Mouse (Mus musculus): Measurements from ENCODE around the gene 4921524J17Rik. TPM values are rescaled to one million over a fixed set of nuclear protein-coding genes. Genes with fewer than 3 reads are reported as not detected.

The 4921524J17Rik gene
- 14.8 and 15.6 TPM in 2 replicates for polyA plus RNA-seq (2015; fragmentation: Nextera tagmentation; extraction: Ambion mirVana)

DNA sequence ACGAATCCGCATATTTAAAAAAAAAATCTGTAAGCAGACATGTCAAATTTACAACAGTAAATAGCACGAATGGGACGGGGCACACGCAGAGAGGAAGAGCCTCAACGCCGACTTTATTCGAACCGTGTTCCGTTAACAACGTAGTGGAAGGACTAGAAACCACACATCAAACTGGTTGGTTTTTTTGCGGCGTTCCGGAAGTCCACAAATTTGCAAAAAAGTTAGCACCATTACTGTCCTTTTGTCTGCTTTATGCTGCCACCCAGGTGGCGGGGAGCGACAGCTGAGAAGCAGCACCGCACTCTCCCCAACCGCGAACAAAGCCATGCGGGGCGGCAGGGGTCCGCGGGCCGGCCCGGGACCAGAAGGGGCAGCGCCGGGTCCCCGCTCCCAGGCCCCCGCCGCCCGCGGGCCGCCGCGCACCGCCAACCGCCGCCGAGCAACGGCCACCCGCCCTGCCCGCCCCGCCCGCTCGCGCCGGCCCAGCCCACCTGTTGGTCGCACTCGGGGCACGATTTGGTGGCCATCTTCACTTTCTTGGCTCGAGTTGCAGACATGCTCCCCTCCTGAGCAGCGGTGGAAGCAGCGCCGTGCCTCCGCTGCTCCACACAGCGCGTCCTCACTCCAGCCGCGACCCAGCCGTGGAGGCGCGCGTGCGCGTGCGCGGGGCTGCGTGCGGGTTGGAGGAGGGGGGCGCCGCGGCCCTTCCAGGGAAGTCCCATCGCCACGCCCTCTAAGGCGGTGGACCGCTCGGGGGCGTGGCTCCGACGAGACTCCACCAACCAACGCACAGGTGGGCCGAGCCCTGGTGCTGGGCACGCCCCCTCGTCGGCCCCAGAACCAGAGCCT is at the start of gene 4921524J17Rik:
4921524J17Rik (minus strand) TSS at position 666 of the 849 bp plus-strand sequence.
- WGBS (ENCODE audit: insufficient replicate concordance) = under 1% methylated on average over 85 of the region's 85 CpGs

DNA sequence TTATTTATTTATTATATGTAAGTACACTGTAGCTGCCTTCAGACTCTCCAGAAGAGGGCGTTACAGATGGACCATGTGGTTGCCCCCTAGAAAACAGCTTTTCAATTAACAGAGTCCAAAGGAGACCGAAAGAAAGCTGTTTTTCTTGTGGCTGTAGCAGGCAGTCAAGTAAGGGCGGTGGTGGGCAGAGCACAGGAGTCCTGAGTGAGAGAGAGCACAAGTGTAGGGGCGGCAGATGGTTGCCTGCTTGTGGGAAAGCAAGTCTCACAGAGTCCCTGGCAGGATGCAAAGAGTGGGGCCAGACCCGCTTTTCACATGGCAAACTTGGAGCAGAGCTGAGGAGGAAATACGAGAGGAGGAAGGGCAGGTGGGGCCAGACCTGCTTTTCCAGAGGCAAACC is 49.8 kb upstream of the 4921524J17Rik start:
- no peak overlapping the region for H3K4me2 ChIP-seq
- no peak for ATAC-seq (ENCODE audit: insufficient read depth)
- no peaks in the 10 kb centered on the region for H3K27me3 ChIP-seq
- H3K9ac ChIP-seq = no peak overlapping the region
- 61% methylated on average over 6 of the region's 6 CpGs for WGBS (ENCODE audit: insufficient replicate concordance)
- H3K27ac ChIP-seq (replicated peaks) = no peak overlapping the region
- H3K36me3 ChIP-seq (replicated peaks) = no peaks in the 10 kb centered on the region
- H3K4me1 ChIP-seq (replicated peaks) = peaks cover 11% of the 10 kb centered on the region; the same call in 1 of the 2 replicates
- H3K4me3 ChIP-seq (replicated peaks) = no peak overlapping the region
- H3K9me3 ChIP-seq (replicated peaks) = no peaks in the 10 kb centered on the region

More for the DNA sequence above, at the start of gene 4921524J17Rik:
- peak; percentile 100 for ATAC-seq (ENCODE audit: insufficient read depth)
- H3K9me3 ChIP-seq (replicated peaks) = no peaks in the 10 kb centered on the region
- peak within 1 kb of the TSS; percentile 96 for H3K27ac ChIP-seq (replicated peaks)
- peak within 1 kb of the TSS; percentile 84 for H3K9ac ChIP-seq
- H3K4me2 ChIP-seq = peak within 1 kb of the TSS; percentile 79
- peaks cover 56% of the 10 kb centered on the region for H3K4me1 ChIP-seq (replicated peaks)
- no peaks in the 10 kb centered on the region for H3K27me3 ChIP-seq
- no peaks in the 10 kb centered on the region for H3K36me3 ChIP-seq (replicated peaks)
- peak within 1 kb of the TSS; percentile 94 for H3K4me3 ChIP-seq (replicated peaks)

GRCm38 (mm10) chr8:85481900-85482299 is 49.3 kb upstream of the 4921524J17Rik start:
- Histone ChIP-seq H3K4me3 (replicated peaks) (no peak overlapping the region), H3K27me3 (no peaks in the 10 kb centered on the region), H3K27ac (replicated peaks) (no peak overlapping the region), H3K9ac (no peak overlapping the region), H3K4me1 (replicated peaks) (peaks cover 11% of the 10 kb centered on the region; the same call in 1 of the 2 replicates), H3K9me3 (replicated peaks) (no peaks in the 10 kb centered on the region), H3K36me3 (replicated peaks) (no peaks in the 10 kb centered on the region), H3K4me2 (peak overlapping the region; percentile 33)
- ATAC-seq (ENCODE audit: insufficient read depth) = no peak
- 16% methylated on average over 10 of the region's 10 CpGs for WGBS (ENCODE audit: insufficient replicate concordance)

DNA sequence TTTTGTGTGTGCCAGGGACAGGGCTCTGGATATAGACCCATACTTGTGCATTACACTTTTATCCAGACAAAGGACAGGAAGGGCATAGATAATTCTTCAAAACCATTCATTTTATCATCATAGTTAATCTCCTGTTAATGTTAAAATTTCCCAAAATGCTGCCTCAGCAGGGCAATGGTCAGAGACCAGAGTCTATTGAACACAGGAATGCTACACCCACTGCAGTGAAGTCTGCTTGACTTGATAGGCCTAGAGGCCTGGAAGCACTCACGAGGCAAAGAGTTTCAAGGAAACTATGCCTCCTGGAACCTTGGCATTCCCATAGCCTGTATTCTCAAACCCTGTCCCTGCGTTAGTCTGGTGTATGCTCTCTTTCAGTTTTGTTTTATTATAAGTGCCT is 47.1 kb upstream of the 4921524J17Rik start:
- Histone ChIP-seq H3K9ac (no peak overlapping the region), H3K36me3 (replicated peaks) (no peaks in the 10 kb centered on the region), H3K9me3 (replicated peaks) (no peaks in the 10 kb centered on the region), H3K4me3 (replicated peaks) (no peak overlapping the region), H3K27me3 (no peaks in the 10 kb centered on the region), H3K4me2 (no peak overlapping the region), H3K4me1 (replicated peaks) (peaks cover 11% of the 10 kb centered on the region; the same call in 1 of the 2 replicates), H3K27ac (replicated peaks) (no peak overlapping the region)
- 48% methylated on average over 2 of the region's 2 CpGs for WGBS (ENCODE audit: insufficient replicate concordance)
- no peak for ATAC-seq (ENCODE audit: insufficient read depth)

GRCm38 (mm10) chr8:85478397-85478796 is 45.8 kb upstream of the 4921524J17Rik start:
- peaks cover 11% of the 10 kb centered on the region; the same call in 1 of the 2 replicates for H3K4me1 ChIP-seq (replicated peaks)
- H3K4me2 ChIP-seq = no peak overlapping the region
- peak overlapping the region; percentile 41; the same call in 1 of the 2 replicates for H3K27ac ChIP-seq (replicated peaks)
- H3K9me3 ChIP-seq (replicated peaks) = no peaks in the 10 kb centered on the region
- peak; percentile 70 for ATAC-seq (ENCODE audit: insufficient read depth)
- WGBS (ENCODE audit: insufficient replicate concordance) = 69% methylated on average over 2 of the region's 2 CpGs
- H3K4me3 ChIP-seq (replicated peaks) = no peak overlapping the region
- H3K9ac ChIP-seq = no peak overlapping the region
- H3K27me3 ChIP-seq = no peaks in the 10 kb centered on the region
- no peaks in the 10 kb centered on the region for H3K36me3 ChIP-seq (replicated peaks)

DNA sequence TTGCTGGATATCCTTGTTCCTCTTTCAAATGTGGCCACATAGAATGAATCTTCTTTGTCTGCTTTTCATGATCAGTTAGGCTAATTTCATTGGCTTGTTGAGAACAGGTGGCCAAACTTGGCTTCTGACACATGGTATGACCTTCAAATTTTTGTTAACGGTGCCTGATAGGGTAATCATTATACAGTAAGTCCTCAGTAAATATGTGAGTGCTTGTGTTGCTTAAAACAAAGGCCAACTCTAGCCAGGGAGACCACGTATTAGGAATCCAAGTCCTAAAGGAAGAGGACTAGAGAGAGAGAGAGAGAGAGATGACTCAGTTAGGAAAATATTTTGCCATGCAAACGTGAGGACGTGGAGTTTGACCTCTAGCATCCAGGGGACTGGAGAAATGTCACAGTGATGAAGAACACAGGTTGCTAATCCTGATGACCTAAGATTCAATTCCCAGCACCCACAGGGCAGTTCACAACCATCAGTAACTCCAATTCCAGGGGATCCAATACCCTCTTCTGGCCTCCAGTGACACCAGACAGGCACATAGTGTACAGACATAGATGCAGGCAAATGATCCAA is 44.4 kb upstream of the 4921524J17Rik start:
- Histone ChIP-seq H3K36me3 (replicated peaks) (no peaks in the 10 kb centered on the region), H3K4me2 (no peak overlapping the region), H3K27ac (replicated peaks) (peak overlapping the region; percentile 48; the same call in 1 of the 2 replicates), H3K4me3 (replicated peaks) (no peak overlapping the region), H3K9me3 (replicated peaks) (no peaks in the 10 kb centered on the region), H3K27me3 (no peaks in the 10 kb centered on the region), H3K4me1 (replicated peaks) (peaks cover 11% of the 10 kb centered on the region; the same call in 1 of the 2 replicates), H3K9ac (no peak overlapping the region)
- ATAC-seq (ENCODE audit: insufficient read depth) = peak; percentile 34; the same call in 1 of the 2 replicates
- WGBS (ENCODE audit: insufficient replicate concordance) = 47% methylated on average over 4 of the region's 4 CpGs

- H3K4me1 ChIP-seq (replicated peaks) = peaks cover 7% of the 10 kb centered on the region; the same call in 1 of the 2 replicates
- no peaks in the 10 kb centered on the region for H3K9me3 ChIP-seq (replicated peaks)
- no peak overlapping the region for H3K27ac ChIP-seq (replicated peaks)
- no peak overlapping the region for H3K4me2 ChIP-seq
- no peaks in the 10 kb centered on the region for H3K27me3 ChIP-seq
- H3K36me3 ChIP-seq (replicated peaks) = no peaks in the 10 kb centered on the region
- 40% methylated on average over 3 of the region's 3 CpGs for WGBS (ENCODE audit: insufficient replicate concordance)
- H3K9ac ChIP-seq = no peak overlapping the region
- ATAC-seq (ENCODE audit: insufficient read depth) = no peak
- no peak overlapping the region for H3K4me3 ChIP-seq (replicated peaks)
These were observed 42.3 kb upstream of the 4921524J17Rik start for GRCm38 (mm10) chr8:85474924-85475323.

- Histone ChIP-seq H3K4me2 (no peak overlapping the region), H3K27me3 (no peaks in the 10 kb centered on the region), H3K4me1 (replicated peaks) (0 out of 2 replicates have a peak, but pooled peaks cover 4% of the 10 kb centered on the region), H3K4me3 (replicated peaks) (no peak overlapping the region), H3K9ac (no peak overlapping the region), H3K27ac (replicated peaks) (no peak overlapping the region), H3K36me3 (replicated peaks) (no peaks in the 10 kb centered on the region), H3K9me3 (replicated peaks) (no peaks in the 10 kb centered on the region)
- 73% methylated on average over 4 of the region's 4 CpGs for WGBS (ENCODE audit: insufficient replicate concordance)
- no peak for ATAC-seq (ENCODE audit: insufficient read depth)
These were observed 40.6 kb upstream of the 4921524J17Rik start for GRCm38 (mm10) chr8:85473246-85473645.

GRCm38 (mm10) chr8:85472800-85473199 is 40.2 kb upstream of the 4921524J17Rik start:
- H3K9ac ChIP-seq = no peak overlapping the region
- H3K36me3 ChIP-seq (replicated peaks) = no peaks in the 10 kb centered on the region
- H3K27ac ChIP-seq (replicated peaks) = no peak overlapping the region
- no peak for ATAC-seq (ENCODE audit: insufficient read depth)
- no peaks in the 10 kb centered on the region for H3K27me3 ChIP-seq
- 0 out of 2 replicates have a peak, but pooled peaks cover under 1% of the 10 kb centered on the region for H3K4me1 ChIP-seq (replicated peaks)
- WGBS (ENCODE audit: insufficient replicate concordance) = 59% methylated on average over 6 of the region's 6 CpGs
- no peak overlapping the region for H3K4me2 ChIP-seq
- no peaks in the 10 kb centered on the region for H3K9me3 ChIP-seq (replicated peaks)
- no peak overlapping the region for H3K4me3 ChIP-seq (replicated peaks)

DNA sequence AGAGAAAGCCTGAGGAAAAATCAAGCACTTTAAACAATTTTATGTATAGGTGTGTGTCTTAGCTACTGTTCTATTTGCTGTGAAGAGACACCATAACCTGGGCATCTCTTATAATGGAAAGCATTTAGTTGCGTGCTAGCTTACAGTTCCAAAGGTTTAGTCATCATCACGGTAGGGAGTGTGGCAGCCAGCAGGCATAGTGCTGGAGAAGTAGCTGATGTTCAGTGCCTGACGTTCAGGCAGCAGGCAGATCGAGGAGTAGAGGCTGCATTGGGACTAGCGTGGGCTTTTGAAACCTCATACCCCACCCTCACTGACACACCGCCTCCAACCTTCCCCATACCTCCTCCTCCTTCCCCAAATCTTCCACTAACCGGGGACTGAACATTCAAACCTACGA is 38.1 kb upstream of the 4921524J17Rik start:
- Histone ChIP-seq H3K9me3 (replicated peaks) (no peaks in the 10 kb centered on the region), H3K4me2 (no peak overlapping the region), H3K27ac (replicated peaks) (no peak overlapping the region), H3K4me3 (replicated peaks) (no peak overlapping the region), H3K27me3 (no peaks in the 10 kb centered on the region), H3K36me3 (replicated peaks) (no peaks in the 10 kb centered on the region), H3K9ac (no peak overlapping the region), H3K4me1 (replicated peaks) (no peaks in the 10 kb centered on the region)
- ATAC-seq (ENCODE audit: insufficient read depth) = no peak
- 65% methylated on average over 8 of the region's 8 CpGs for WGBS (ENCODE audit: insufficient replicate concordance)

DNA sequence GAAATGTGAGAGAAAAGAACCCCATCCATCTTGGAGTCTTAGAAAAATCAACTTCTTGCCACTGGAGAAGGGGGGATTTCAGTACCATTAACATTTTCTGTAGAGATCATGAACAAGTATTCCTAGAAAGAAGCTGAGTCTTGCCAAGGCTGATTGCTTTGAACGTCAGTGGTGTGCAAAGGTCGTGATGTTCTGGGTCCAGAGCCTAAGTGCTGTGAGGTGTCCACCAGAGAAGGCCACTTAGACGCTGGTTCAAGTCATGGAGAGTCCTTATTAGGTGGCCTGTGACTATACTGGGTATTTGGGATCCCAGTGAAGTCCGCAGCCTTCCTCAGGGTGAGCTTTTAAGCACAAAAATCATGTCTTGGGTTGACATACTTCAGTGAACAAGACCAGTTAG is 33.4 kb upstream of the 4921524J17Rik start:
- Histone ChIP-seq H3K27ac (replicated peaks) (no peak overlapping the region), H3K9me3 (replicated peaks) (no peaks in the 10 kb centered on the region), H3K4me3 (replicated peaks) (no peak overlapping the region), H3K4me1 (replicated peaks) (peaks cover 9% of the 10 kb centered on the region), H3K9ac (no peak overlapping the region), H3K4me2 (no peak overlapping the region), H3K27me3 (no peaks in the 10 kb centered on the region), H3K36me3 (replicated peaks) (no peaks in the 10 kb centered on the region)
- WGBS (ENCODE audit: insufficient replicate concordance) = 57% methylated on average over 4 of the region's 4 CpGs
- no peak for ATAC-seq (ENCODE audit: insufficient read depth)
